Mouse (Mus musculus): ENCODE data around the gene Scyl1. TPM values are rescaled to one million over a fixed set of nuclear protein-coding genes. Genes with fewer than 3 reads are reported as not detected.
A peak's percentile ranks its signal among the peaks of the same experiment; 100 is the strongest.

The Scyl1 gene
- polyA plus RNA-seq, 1 experiment: 38.8 TPM

DNA sequence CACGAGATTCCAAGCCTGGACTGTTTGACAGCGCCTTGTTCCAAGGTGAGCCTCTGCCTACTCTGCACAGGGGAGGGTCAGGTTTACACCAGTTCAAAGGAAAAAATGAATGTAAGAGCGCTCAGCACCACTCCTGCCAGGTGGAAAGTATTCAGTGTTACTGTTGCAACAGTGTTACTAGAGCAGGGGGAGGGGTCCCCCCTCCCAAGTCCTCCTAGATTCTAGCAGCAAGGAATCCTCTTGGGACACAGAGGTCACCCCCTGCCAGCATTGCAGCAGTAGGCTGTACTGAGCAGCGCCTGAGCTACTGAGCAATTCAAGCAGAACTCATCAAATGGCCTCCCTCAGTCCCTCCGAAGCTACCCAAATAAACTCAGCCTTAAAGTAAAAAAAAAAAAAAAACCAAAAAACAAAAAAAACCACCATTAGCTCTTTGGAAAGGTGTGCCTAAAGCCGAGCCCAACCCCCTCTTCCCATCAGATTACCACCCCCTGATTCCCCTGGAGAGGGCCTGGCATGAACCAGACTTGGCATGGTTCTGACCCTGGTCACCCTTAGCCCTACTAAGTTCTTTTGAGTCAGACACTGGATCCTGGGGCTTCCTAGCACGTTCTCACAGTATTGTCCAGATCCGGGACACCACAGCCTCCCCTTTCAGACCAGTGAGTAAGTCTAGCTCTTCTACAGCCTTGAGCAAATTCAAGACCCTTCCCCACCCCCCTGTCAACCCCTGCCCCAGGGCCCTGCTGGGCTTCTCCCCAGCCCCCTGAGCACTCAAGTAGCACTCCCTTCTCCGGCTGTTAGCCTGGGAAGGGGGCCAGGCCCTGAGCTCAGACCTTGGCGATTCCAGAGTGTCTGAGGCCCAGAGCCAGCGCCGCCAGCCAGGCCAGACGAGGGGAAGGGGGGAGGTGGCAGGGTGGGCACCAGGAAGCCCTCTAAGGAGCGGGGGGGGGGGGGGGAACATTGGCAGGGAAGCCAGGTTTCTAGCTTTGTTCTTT is 30.6 kb downstream of the Scyl1 start, which contains the start of gene Ltbp3:
Ltbp3 (plus strand) TSS at position 585 of the 998 bp plus-strand sequence.
- TF ChIP-seq CTCF (IDR thresholded peaks at IDR 0.05; ENCODE audit: control insufficient read depth, insufficient read depth, low read length): no peak
- no peak for TF ChIP-seq POLR2A (IDR thresholded peaks at IDR 0.05; ENCODE audit: borderline replicate concordance, control insufficient read depth, low read depth, low read length)
- H3K27ac ChIP-seq (ENCODE audit: control insufficient read depth, insufficient read depth, low read depth, low read length, poor library complexity): peak within 1 kb of the TSS; percentile 4; the same call in 1 of the 2 replicates
- H3K4me1 ChIP-seq (ENCODE audit: control insufficient read depth, insufficient read depth, low read length): no peaks in the 10 kb centered on the region
- WGBS: 67% methylated on average over 14 of the region's 14 CpGs
- H3K4me3 ChIP-seq (replicated peaks; ENCODE audit: control insufficient read depth, low read depth, low read length): no peak within 1 kb of the TSS

- H3K27ac ChIP-seq (ENCODE audit: control insufficient read depth, insufficient read depth, low read depth, low read length, poor library complexity): no peak overlapping the region
- WGBS: 60% methylated on average over 2 of the region's 2 CpGs
- no peak overlapping the region for H3K4me3 ChIP-seq (replicated peaks; ENCODE audit: control insufficient read depth, low read depth, low read length)
- H3K4me1 ChIP-seq (ENCODE audit: control insufficient read depth, insufficient read depth, low read length): no peaks in the 10 kb centered on the region
- TF ChIP-seq POLR2A (IDR thresholded peaks at IDR 0.05; ENCODE audit: borderline replicate concordance, control insufficient read depth, low read depth, low read length) (no peak), CTCF (IDR thresholded peaks at IDR 0.05; ENCODE audit: control insufficient read depth, insufficient read depth, low read length) (no peak)
Observed at GRCm38 (mm10) chr19:5739446-5739845, 31.8 kb downstream of the Scyl1 start.

- TF ChIP-seq CTCF (IDR thresholded peaks at IDR 0.05; ENCODE audit: control insufficient read depth, insufficient read depth, low read length) (no peak), POLR2A (IDR thresholded peaks at IDR 0.05; ENCODE audit: borderline replicate concordance, control insufficient read depth, low read depth, low read length) (no peak)
- no peak overlapping the region for H3K27ac ChIP-seq (ENCODE audit: control insufficient read depth, insufficient read depth, low read depth, low read length, poor library complexity)
- H3K4me3 ChIP-seq (replicated peaks; ENCODE audit: control insufficient read depth, low read depth, low read length): no peak overlapping the region
- 58% methylated on average over 9 of the region's 9 CpGs for WGBS
- peaks cover 5% of the 10 kb centered on the region; the same call in 1 of the 2 replicates for H3K4me1 ChIP-seq (ENCODE audit: control insufficient read depth, insufficient read depth, low read length)
Observed at GRCm38 (mm10) chr19:5734325-5734724, 36.9 kb downstream of the Scyl1 start.

DNA sequence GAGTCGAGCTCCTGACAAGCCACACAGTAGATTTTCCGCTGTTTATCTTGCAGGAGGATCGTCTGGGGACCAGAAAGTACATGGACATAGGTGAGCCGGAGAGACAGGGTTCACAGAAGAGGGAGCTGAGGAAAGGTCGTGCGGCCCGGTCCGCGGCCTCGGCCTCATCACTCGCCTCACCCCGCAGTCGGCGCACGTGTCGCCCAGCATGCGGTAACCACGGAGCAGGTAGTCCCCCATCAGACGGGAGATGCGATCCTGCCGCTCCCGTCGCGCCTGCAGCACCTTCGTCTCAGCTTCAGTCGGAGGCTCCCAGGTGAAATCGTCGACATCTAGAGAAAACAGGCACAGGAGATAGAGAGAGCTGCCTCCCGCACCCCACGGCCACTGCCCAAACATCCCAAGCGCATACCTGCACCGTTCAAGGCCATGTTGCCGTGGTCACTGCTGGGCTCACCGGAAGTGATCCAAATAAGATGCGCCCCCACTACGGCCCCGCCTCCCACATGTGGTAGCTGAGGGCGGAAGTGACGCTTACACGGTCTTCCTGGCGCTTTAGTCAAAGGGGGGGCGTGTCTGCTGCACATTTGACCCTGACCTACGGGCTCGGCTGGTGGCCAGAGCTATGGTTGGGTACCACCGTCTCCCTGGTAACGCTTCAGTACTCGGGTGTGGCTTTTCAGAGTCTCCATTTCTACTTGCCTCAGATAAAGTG is 39.8 kb downstream of the Scyl1 start:
- TF ChIP-seq POLR2A (IDR thresholded peaks at IDR 0.05; ENCODE audit: borderline replicate concordance, control insufficient read depth, low read depth, low read length): peak; percentile 69; the same call in 1 of the 2 replicates
- TF ChIP-seq CTCF (IDR thresholded peaks at IDR 0.05; ENCODE audit: control insufficient read depth, insufficient read depth, low read length): peak; percentile 17; the same call in 1 of the 2 replicates
- H3K4me3 ChIP-seq (replicated peaks; ENCODE audit: control insufficient read depth, low read depth, low read length): peak overlapping the region; percentile 77
- H3K4me1 ChIP-seq (ENCODE audit: control insufficient read depth, insufficient read depth, low read length): peaks cover 9% of the 10 kb centered on the region
- WGBS: under 1% methylated on average over 47 of the region's 47 CpGs
- H3K27ac ChIP-seq (ENCODE audit: control insufficient read depth, insufficient read depth, low read depth, low read length, poor library complexity): no peak overlapping the region

DNA sequence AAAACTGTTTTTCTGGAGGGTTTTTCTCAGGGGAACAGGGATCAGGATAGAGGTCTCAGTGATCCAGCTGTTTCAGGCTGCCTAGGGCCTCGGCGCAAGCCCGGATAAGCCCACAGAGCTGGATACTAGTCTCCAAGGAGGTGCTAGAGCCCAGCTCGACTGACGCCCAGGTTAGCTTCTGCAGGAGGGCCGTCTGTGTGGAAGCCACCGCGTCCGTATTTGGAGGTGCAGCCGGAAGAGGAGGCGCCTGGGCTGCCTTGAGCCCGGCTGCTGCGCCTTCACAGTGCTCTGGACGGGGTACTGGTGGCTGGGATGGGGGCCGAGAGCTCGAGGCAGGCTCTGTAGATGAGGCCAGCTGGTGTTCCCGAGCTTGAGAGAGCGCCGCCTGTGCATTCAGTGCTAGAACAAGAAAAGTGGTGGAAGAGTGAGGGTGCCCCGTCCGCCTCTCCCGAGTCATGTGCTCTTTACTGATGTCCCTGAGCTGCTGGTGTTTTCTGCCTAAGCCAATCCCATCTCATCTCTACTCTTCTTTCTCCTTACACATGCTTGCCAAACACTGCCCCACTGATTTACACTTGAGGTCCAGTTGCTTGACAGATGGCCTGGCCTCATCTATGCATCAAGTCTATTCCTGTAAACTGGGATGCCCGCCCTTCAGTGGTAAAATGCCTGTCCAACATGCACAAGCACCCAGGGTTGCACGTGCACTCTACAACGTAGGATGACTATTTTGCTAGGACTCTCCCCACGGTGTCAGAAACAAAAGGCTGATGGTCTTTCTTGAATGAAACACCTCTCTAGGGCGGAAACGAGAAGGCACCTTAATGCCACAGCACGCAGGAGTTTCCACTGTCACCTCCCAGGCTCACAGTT is 40.7 kb downstream of the Scyl1 start:
- Histone ChIP-seq H3K4me1 (ENCODE audit: control insufficient read depth, insufficient read depth, low read length) (peaks cover 9% of the 10 kb centered on the region), H3K4me3 (replicated peaks; ENCODE audit: control insufficient read depth, low read depth, low read length) (peak overlapping the region; percentile 77), H3K27ac (ENCODE audit: control insufficient read depth, insufficient read depth, low read depth, low read length, poor library complexity) (no peak overlapping the region)
- 81% methylated on average over 29 of the region's 29 CpGs for WGBS
- TF ChIP-seq POLR2A (IDR thresholded peaks at IDR 0.05; ENCODE audit: borderline replicate concordance, control insufficient read depth, low read depth, low read length) (no peak; the same call in 1 of the 2 replicates), CTCF (IDR thresholded peaks at IDR 0.05; ENCODE audit: control insufficient read depth, insufficient read depth, low read length) (no peak)

DNA sequence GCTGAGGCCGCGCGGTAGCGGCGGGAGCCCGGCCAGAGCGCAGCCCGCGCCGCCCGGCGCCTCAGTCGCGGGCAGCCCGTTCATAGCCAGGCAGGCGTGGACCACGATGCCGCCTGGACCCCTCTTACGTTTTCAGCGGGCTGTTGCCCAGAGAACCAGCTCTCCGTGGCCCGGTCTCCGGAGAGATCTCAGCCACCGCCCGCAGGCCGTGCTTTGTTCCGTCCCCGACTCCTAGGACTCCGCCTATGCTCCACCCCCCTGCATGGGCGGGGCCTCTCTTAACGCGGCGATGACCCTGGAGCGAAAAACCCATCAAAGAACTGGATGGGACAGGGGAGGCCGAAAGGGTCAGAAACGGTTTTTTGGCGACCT is 41.8 kb downstream of the Scyl1 start, which contains the start of gene Fam89b:
Fam89b (minus strand) TSS at position 210 of the 372 bp plus-strand sequence.
- peaks cover 9% of the 10 kb centered on the region for H3K4me1 ChIP-seq (ENCODE audit: control insufficient read depth, insufficient read depth, low read length)
- TF ChIP-seq POLR2A (IDR thresholded peaks at IDR 0.05; ENCODE audit: borderline replicate concordance, control insufficient read depth, low read depth, low read length) (peak; percentile 91), CTCF (IDR thresholded peaks at IDR 0.05; ENCODE audit: control insufficient read depth, insufficient read depth, low read length) (no peak)
- peak within 1 kb of the TSS; percentile 83 for H3K4me3 ChIP-seq (replicated peaks; ENCODE audit: control insufficient read depth, low read depth, low read length)
- under 1% methylated on average over 37 of the region's 37 CpGs for WGBS
- peak within 1 kb of the TSS; percentile 82 for H3K27ac ChIP-seq (ENCODE audit: control insufficient read depth, insufficient read depth, low read depth, low read length, poor library complexity)

- Histone ChIP-seq H3K4me3 (replicated peaks; ENCODE audit: control insufficient read depth, low read depth, low read length) (peak overlapping the region; percentile 83), H3K27ac (ENCODE audit: control insufficient read depth, insufficient read depth, low read depth, low read length, poor library complexity) (peak overlapping the region; percentile 82), H3K4me1 (ENCODE audit: control insufficient read depth, insufficient read depth, low read length) (peaks cover 13% of the 10 kb centered on the region)
- WGBS: 8% methylated on average over 37 of the region's 37 CpGs
- TF ChIP-seq CTCF (IDR thresholded peaks at IDR 0.05; ENCODE audit: control insufficient read depth, insufficient read depth, low read length): no peak
- TF ChIP-seq POLR2A (IDR thresholded peaks at IDR 0.05; ENCODE audit: borderline replicate concordance, control insufficient read depth, low read depth, low read length): peak; percentile 19; the same call in 1 of the 2 replicates
Observed at GRCm38 (mm10) chr19:5728631-5729443, 42.4 kb downstream of the Scyl1 start.
